Mouse (Mus musculus): Measurements from ENCODE around the gene Agtr1a. TPM values are rescaled to one million over a fixed set of nuclear protein-coding genes. Genes with fewer than 3 reads are reported as not detected.

Agtr1a gene
- polyA plus RNA-seq, 1 experiment from 2014 or later, result 2.5 TPM

DNA sequence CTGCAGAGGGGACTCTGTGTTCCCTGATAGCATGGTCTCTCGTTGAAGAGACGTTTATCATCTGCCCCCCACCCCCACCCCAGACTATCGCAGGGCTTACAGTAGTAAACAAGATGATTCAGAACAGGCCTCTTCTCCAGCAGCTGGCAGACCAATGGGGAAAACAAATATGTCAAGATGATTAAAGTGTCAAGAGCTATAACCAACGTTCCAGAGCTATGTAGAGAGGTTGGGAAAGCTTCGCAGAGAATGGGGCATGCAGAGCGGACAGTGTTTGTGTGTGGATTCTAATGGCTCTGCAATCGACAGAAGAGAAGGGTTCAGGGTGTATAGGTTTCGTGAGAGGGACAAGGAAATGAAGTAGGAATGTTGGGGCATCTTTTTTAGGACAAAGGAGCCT is 31.9 kb downstream of the Agtr1a start:
- Histone ChIP-seq H3K36me3 (no peaks in the 10 kb centered on the region), H3K27me3 (ENCODE audit: low read depth, poor library complexity, severe bottlenecking) (no peaks in the 10 kb centered on the region), H3K4me3 (no peak overlapping the region), H3K27ac (no peak overlapping the region), H3K9me3 (replicated peaks) (no peaks in the 10 kb centered on the region), H3K4me1 (peaks cover 9% of the 10 kb centered on the region)
- WGBS, result 63% methylated on average over 8 of the region's 8 CpGs
- DNase-seq (ENCODE audit: low spot score), result no peak

DNA sequence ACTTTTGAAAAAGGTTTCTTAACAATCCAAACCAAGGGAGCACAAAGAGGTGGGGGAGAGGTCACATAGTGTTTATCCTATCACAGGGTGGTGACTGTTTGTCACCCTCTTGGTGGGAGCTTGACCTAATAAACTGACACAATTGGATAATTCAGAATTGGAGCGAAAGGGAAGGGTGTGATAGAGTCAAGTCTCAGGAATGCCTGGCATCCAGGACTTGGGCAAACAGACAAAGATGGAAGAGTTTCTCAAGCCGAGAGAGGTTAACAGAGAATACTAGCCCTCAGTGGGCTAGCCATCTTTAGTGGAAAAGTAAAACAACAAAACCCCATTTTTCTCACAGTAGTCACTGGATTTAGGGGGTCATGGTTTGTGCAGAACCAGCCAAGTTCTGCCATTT is 32.5 kb downstream of the Agtr1a start:
- no peaks in the 10 kb centered on the region for H3K27me3 ChIP-seq (ENCODE audit: low read depth, poor library complexity, severe bottlenecking)
- H3K36me3 ChIP-seq, result no peaks in the 10 kb centered on the region
- 64% methylated on average over 2 of the region's 2 CpGs for WGBS
- H3K9me3 ChIP-seq (replicated peaks), result no peaks in the 10 kb centered on the region
- no peak overlapping the region for H3K4me3 ChIP-seq
- H3K4me1 ChIP-seq, result peaks cover 9% of the 10 kb centered on the region
- no peak overlapping the region for H3K27ac ChIP-seq
- DNase-seq (ENCODE audit: low spot score), result no peak

DNA sequence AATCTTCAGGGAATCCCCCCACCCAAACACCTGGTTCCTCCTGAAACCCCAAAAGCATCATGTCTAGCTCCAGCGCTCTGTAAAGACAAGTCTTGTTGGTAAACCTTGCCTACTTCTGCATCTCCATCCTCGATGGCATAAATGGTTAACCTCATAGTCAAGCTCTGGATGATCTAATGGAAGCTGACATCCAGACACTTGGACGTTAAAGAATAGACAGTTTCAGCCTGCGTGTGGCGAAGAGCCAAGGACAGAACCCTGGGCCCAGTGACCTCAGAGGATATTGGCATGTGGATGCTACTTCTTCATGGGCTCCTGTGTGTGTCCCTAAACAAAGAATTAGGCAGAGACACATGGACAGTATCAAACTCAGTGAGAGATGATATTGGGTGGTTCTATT is 42.6 kb downstream of the Agtr1a start:
- no peaks in the 10 kb centered on the region for H3K9me3 ChIP-seq (replicated peaks)
- H3K27ac ChIP-seq, result no peak overlapping the region
- H3K27me3 ChIP-seq (ENCODE audit: low read depth, poor library complexity, severe bottlenecking), result no peaks in the 10 kb centered on the region
- no peaks in the 10 kb centered on the region for H3K36me3 ChIP-seq
- WGBS, result 95% methylated on average over 5 of the region's 5 CpGs
- DNase-seq (ENCODE audit: low spot score), result no peak
- H3K4me3 ChIP-seq, result no peak overlapping the region
- no peaks in the 10 kb centered on the region for H3K4me1 ChIP-seq

DNA sequence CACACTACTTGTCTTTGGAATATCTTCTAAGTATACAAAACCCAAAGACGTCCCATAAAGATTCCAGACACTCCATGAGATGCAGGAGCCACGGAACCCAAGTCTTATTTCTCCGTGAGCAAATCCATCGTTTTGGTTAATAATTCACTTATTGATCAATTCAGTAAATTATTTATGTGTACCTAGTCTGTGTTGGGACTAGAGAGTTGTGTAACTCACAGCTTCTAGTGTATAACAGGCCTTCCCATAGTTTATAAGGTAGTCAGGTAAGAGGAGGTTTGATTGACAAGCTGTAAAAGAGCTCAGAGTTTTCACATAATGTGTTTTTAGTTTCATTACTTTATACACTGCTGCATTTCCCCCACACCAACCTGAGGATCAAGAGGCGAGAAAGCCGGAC is 48.9 kb downstream of the Agtr1a start:
- no peaks in the 10 kb centered on the region for H3K36me3 ChIP-seq
- H3K9me3 ChIP-seq (replicated peaks), result no peaks in the 10 kb centered on the region
- no peak overlapping the region for H3K27ac ChIP-seq
- 92% methylated on average over 6 of the region's 6 CpGs for WGBS
- H3K4me3 ChIP-seq, result no peak overlapping the region
- DNase-seq (ENCODE audit: low spot score), result no peak
- no peaks in the 10 kb centered on the region for H3K27me3 ChIP-seq (ENCODE audit: low read depth, poor library complexity, severe bottlenecking)
- H3K4me1 ChIP-seq, result no peaks in the 10 kb centered on the region

DNA sequence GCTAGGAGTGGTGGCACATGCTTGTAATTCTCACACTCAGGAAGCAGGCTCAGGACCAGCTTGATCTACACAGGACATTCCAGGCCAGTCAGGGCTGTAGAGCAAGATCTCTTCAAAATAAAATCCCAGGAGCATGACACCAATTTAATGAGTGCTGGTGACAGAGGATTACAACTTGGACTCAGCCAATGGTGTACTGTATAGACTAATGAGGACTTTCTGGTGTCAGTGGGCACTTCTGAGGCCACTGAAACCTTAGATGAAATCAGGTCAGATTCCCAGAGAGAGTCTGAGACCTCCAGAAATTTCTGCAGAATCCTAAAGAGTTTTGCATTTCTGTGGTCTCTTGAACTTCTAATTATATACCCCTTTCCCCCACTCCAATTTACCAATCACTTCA is 57.9 kb downstream of the Agtr1a start:
- no peaks in the 10 kb centered on the region for H3K27me3 ChIP-seq (ENCODE audit: low read depth, poor library complexity, severe bottlenecking)
- H3K36me3 ChIP-seq, result no peaks in the 10 kb centered on the region
- no peak overlapping the region for H3K27ac ChIP-seq
- no peaks in the 10 kb centered on the region for H3K4me1 ChIP-seq
- no peak for DNase-seq (ENCODE audit: low spot score)
- H3K9me3 ChIP-seq (replicated peaks), result no peaks in the 10 kb centered on the region
- H3K4me3 ChIP-seq, result no peak overlapping the region

DNA sequence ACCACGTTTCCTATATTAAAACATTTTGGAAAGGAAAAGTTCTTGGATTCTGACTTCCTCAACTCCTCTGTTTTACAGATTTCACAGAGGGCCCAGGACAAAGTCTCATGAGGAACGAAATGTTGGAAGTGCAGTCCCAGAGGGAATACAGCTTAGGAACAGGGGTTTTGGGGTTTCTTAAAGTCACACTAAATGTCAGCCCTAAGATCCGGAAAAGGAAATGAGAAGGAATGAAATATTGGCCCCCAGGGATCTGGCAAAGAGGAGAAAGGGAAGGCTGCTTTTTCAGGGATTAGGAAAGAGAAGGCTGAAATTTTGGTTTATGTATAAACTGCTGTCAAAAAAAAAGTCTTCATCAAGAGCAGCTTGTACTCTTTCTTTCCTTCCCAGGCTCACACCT is 60.2 kb downstream of the Agtr1a start:
- H3K4me1 ChIP-seq, result no peaks in the 10 kb centered on the region

DNA sequence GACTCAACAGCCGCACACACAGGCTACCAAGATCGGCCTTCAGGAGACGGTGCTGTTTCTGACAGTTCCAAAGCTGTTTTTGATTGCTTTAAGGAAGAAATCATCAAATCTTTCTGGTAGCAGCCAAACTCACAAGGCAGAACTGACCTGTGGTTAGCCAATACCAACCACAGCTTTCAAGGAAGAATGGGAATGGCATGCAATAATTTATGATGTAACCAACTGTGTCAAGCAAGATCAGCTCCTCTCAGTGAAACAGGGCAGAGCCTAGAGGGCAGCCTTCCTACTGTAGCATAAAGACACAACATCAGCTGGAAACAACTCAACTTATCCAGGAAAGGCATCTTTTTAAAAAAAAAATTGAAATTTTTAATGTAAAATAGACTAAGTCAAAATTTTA is 62.6 kb downstream of the Agtr1a start:
- no peaks in the 10 kb centered on the region for H3K9me3 ChIP-seq (replicated peaks)
- H3K36me3 ChIP-seq, result no peaks in the 10 kb centered on the region
- no peak for DNase-seq (ENCODE audit: low spot score)
- H3K4me1 ChIP-seq, result no peaks in the 10 kb centered on the region
- H3K27me3 ChIP-seq (ENCODE audit: low read depth, poor library complexity, severe bottlenecking), result no peaks in the 10 kb centered on the region
- 94% methylated on average over 3 of the region's 3 CpGs for WGBS
- no peak overlapping the region for H3K4me3 ChIP-seq
- no peak overlapping the region for H3K27ac ChIP-seq

More for the DNA sequence above, 60.2 kb downstream of the Agtr1a start:
- Histone ChIP-seq H3K36me3 (no peaks in the 10 kb centered on the region), H3K4me3 (no peak overlapping the region), H3K9me3 (replicated peaks) (no peaks in the 10 kb centered on the region), H3K27me3 (ENCODE audit: low read depth, poor library complexity, severe bottlenecking) (no peaks in the 10 kb centered on the region), H3K27ac (no peak overlapping the region)
- WGBS, result 82% methylated on average over 3 of the region's 3 CpGs
- DNase-seq (ENCODE audit: low spot score), result no peak

DNA sequence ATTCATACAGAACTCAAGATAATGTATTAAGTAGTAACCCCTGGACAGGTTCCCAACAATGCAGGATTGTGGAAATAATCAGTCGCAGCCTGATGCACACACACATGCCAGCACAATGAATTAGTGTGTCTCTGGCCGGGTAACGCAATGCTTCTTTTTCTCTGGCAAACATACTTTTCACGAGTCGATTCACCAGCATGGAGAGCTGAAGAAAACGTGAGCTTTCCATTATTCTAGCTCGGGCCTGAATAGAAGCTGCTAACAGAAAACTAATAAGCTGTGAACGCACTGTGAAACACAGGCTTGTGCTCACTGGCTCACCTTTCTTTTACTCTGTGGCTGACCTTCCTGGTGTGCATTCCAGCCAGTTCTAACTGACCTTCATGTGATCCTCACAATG is 64.4 kb downstream of the Agtr1a start:
- DNase-seq (ENCODE audit: low spot score), result no peak
- Histone ChIP-seq H3K4me1 (no peaks in the 10 kb centered on the region), H3K36me3 (no peaks in the 10 kb centered on the region), H3K9me3 (replicated peaks) (no peaks in the 10 kb centered on the region), H3K27ac (no peak overlapping the region), H3K4me3 (no peak overlapping the region), H3K27me3 (ENCODE audit: low read depth, poor library complexity, severe bottlenecking) (no peaks in the 10 kb centered on the region)
- WGBS, result 90% methylated on average over 8 of the region's 8 CpGs

DNA sequence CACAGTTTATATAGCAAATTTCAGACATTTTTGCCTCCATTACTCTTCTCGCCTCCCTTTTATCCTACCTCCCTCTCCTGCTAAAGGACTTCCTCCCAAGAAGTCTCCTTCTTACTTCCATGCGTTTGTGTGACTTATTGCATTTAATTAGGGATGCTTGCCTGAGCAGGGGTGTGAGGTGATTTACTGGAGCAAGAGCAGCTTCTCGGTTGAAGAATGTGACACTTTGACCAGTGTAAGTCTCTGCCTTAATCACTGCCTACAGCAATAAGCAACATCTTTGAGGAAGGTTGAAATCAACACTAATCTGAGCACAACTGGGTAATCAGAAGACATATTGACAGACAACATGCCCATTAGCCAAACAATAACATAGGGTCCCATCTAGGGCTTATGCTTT is 67.6 kb downstream of the Agtr1a start:
- DNase-seq (ENCODE audit: low spot score), result no peak
- no peaks in the 10 kb centered on the region for H3K4me1 ChIP-seq
- no peaks in the 10 kb centered on the region for H3K9me3 ChIP-seq (replicated peaks)
- WGBS, result 32% methylated on average over 3 of the region's 3 CpGs
- H3K27me3 ChIP-seq (ENCODE audit: low read depth, poor library complexity, severe bottlenecking), result no peaks in the 10 kb centered on the region
- no peak overlapping the region for H3K27ac ChIP-seq
- no peak overlapping the region for H3K4me3 ChIP-seq
- no peaks in the 10 kb centered on the region for H3K36me3 ChIP-seq

DNA sequence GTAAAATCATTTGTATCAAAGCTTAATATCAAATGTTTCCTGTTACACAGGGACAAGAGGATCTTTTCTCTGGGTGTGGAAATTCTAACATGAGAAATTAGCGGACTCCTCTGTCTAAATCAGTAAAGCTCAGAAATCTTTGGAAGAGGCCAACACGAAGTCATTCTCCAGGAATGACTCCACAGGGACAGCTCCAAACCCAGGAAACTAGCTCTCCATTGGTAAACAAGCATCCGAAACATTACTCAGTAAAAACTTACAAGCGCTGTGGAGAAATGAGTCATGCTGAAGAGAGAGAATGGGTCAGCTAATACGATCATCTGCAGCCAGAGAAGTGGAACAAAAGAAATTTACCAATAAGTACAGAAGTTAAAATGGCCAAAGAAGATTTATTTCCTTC is 82.4 kb downstream of the Agtr1a start:
- Histone ChIP-seq H3K27me3 (ENCODE audit: low read depth, poor library complexity, severe bottlenecking) (no peaks in the 10 kb centered on the region), H3K9me3 (replicated peaks) (no peaks in the 10 kb centered on the region), H3K36me3 (no peaks in the 10 kb centered on the region), H3K27ac (no peak overlapping the region), H3K4me3 (no peak overlapping the region), H3K4me1 (no peaks in the 10 kb centered on the region)
- DNase-seq (ENCODE audit: low spot score), result no peak
- WGBS, result 84% methylated on average over 5 of the region's 5 CpGs

DNA sequence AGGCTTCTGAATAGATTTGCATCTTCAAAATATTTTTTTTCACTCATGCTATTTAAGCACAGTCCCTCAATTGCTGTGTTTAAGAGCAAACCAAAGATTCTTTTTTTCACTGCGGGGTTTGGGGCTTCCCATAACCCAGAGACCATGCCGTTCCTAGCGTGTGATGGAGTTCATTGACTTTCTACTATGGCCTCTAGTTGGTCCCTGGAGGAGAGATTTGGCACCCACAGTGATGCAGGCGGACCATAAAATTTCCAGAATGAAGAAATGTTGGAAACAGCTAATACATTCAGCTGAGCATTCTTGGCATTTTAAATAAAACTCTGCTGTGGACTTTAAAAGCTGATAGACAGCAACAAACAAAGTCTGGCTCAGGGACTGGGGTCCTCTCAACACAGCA is 90.8 kb downstream of the Agtr1a start:
- Histone ChIP-seq H3K4me3 (no peak overlapping the region), H3K27me3 (ENCODE audit: low read depth, poor library complexity, severe bottlenecking) (no peaks in the 10 kb centered on the region), H3K9me3 (replicated peaks) (no peaks in the 10 kb centered on the region), H3K36me3 (no peaks in the 10 kb centered on the region), H3K27ac (no peak overlapping the region), H3K4me1 (no peaks in the 10 kb centered on the region)
- DNase-seq (ENCODE audit: low spot score), result no peak
- WGBS, result 86% methylated on average over 4 of the region's 4 CpGs

DNA sequence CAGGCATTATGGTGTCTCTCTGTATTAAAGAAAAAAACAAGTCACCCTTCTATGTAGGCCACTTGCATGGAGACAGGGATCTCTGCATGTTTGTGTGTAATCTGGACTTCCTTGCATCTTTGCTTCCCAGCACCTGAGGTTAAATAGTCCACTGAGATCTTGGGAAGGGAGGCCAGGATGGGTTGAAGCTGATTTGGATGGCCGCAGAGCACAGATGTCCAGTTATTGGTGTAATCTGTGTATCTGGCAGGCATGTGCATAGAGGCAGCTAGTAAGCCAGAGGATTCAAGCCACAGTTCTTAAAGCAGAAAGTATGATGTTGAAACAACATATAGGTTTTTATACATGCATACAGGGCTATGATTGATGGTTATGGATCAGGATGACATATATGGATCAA is 91.2 kb downstream of the Agtr1a start:
- no peaks in the 10 kb centered on the region for H3K36me3 ChIP-seq
- H3K9me3 ChIP-seq (replicated peaks), result no peaks in the 10 kb centered on the region
- H3K27ac ChIP-seq, result no peak overlapping the region
- no peak for DNase-seq (ENCODE audit: low spot score)
- 100% methylated on average over 1 of the region's 1 CpGs for WGBS
- H3K27me3 ChIP-seq (ENCODE audit: low read depth, poor library complexity, severe bottlenecking), result no peaks in the 10 kb centered on the region
- no peak overlapping the region for H3K4me3 ChIP-seq
- no peaks in the 10 kb centered on the region for H3K4me1 ChIP-seq
